Mouse (Mus musculus): ENCODE results near the gene Sox18. TPM values are rescaled to one million over a fixed set of nuclear protein-coding genes. Genes with fewer than 3 reads are reported as not detected.

Sox18 gene
- polyA plus RNA-seq, 1 experiment from 2014 or later: 32.0 TPM

DNA sequence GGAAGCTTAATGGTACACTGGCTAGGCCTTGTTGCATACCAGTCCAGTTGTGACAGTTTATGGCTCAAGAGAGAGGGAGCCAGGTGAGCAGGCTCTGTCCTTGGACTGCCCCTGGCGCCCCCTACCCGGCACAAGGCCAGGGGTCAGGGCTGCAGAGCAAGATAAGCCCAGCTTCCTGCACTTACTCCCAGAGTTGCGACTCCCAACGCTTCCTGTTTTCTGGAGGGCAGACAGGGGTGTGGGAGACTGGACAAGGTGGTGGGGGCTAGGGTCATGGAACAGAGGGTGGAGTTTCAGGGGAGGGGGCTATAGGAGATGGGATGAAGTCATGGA is 8.2 kb downstream of the Sox18 start:
- Histone ChIP-seq H3K4me2 (no peak overlapping the region), H3K27me3 (replicated peaks) (peaks cover 1% of the 10 kb centered on the region; the same call in 1 of the 2 replicates), H3K4me3 (replicated peaks) (no peak overlapping the region), H3K9ac (no peak overlapping the region), H3K4me1 (no peaks in the 10 kb centered on the region), H3K36me3 (no peaks in the 10 kb centered on the region), H3K9me3 (no peaks in the 10 kb centered on the region), H3K27ac (peak overlapping the region; percentile 3)
- WGBS: 10% methylated on average over 4 of the region's 4 CpGs
- 0 out of 2 replicates have a peak, but pooled peaks have one; percentile 8 for ATAC-seq (ENCODE audit: insufficient read depth, low FRiP score, low read depth)

DNA sequence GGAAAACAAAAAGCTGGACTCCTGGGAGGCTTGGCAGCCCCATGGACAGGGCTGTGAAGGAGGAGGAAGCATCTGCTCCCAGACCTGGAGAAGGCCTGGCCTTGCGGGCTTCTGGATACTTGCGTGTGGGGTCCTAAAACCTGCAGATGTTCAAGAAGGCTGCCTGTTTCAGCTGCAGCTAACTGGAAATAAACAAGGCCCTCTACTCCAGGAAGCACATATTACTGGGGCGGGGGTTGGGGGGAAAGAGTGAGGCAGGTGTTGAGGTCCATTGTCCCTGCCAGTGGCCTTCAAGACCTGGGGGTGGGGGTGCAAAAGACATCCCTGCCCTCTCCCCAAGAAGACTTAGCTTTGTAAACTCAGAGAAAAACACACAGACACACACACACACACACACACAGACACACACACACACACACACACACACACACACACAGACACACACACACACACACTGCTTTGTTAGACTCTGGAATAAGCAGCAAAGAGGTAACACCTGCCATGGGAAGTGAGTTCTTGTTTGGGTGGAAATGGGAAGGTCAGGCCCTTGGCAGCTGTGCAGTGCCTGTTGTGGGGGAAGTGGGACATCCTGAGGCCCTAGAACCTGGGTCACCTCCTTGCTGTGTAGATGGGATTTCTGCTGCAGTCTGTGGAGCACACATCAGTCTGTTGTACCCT is 8.7 kb downstream of the Sox18 start:
- 78% methylated on average over 3 of the region's 3 CpGs for WGBS

DNA sequence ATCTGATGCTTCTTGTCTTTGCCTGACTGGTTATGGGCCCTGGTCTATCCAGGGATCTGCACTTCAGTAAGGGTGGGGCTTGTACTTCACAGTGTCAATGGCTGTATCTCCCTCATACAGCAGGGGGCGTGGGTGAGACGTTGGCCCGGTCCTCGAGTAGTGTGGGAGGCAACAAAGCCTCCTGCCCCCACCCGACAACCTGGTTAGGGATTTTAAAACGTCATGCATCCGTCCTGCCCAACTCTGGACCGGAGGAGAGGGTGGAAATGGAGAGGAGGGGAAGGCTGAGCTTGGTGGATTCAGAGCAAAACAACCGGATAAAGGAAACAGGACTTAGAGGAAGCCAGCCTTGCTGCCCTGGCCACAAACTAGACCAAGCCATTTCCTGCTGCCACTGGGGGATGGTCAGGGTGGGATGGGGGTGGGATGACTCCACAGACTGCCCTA is 11.8 kb downstream of the Sox18 start:
- ATAC-seq (ENCODE audit: insufficient read depth, low FRiP score, low read depth): peak; percentile 75; the same call in 1 of the 2 replicates
- WGBS: 9% methylated on average over 9 of the region's 9 CpGs
- no peak overlapping the region for H3K9ac ChIP-seq
- H3K4me3 ChIP-seq (replicated peaks): no peak overlapping the region
- peaks cover 3% of the 10 kb centered on the region; the same call in 1 of the 2 replicates for H3K36me3 ChIP-seq
- 0 out of 2 replicates have a peak overlapping the region, but pooled peaks have one; percentile 31 for H3K27ac ChIP-seq
- no peaks in the 10 kb centered on the region for H3K27me3 ChIP-seq (replicated peaks)
- H3K9me3 ChIP-seq: no peaks in the 10 kb centered on the region
- no peak overlapping the region for H3K4me2 ChIP-seq
- H3K4me1 ChIP-seq: no peaks in the 10 kb centered on the region; the same call in 1 of the 2 replicates

More for the DNA sequence above, 8.7 kb downstream of the Sox18 start:
- Histone ChIP-seq H3K9me3 (no peaks in the 10 kb centered on the region), H3K4me2 (no peak overlapping the region), H3K27ac (peak overlapping the region; percentile 11; the same call in 1 of the 2 replicates), H3K36me3 (no peaks in the 10 kb centered on the region), H3K9ac (no peak overlapping the region), H3K4me1 (no peaks in the 10 kb centered on the region), H3K27me3 (replicated peaks) (no peaks in the 10 kb centered on the region), H3K4me3 (replicated peaks) (no peak overlapping the region)
- peak; percentile 47; the same call in 1 of the 2 replicates for ATAC-seq (ENCODE audit: insufficient read depth, low FRiP score, low read depth)

DNA sequence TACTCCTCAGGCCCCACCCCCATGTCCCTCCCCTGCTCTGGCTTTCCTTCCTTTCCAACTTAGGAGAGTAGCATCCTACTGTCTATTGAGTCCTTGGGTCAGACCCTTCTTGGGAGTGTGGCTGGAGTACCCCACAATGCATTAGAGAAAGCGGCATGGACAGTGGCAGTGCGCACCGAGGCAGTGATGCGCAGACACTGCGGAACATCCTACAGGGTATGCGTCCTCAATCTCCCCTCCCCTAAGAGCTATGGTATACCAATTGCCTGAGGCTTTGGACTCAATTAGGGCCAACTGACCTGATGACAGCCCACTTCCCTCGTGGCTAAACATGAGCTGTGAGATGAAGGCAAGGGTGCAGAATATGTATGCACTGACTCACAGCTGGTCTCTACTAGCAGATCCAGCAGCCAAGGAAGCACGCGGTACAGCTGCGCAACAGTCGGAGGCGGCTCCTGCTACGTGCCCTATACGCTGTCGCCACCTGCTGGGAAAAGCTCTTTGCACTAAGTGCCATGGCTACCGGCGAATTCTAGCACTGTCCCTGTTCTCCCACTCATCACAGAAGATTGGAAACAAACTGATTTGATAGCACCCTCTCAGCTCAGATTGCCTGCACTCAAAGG is 12.4 kb downstream of the Sox18 start:
- Histone ChIP-seq H3K27ac (no peak overlapping the region), H3K4me2 (no peak overlapping the region), H3K36me3 (peaks cover 7% of the 10 kb centered on the region; the same call in 1 of the 2 replicates), H3K4me1 (no peaks in the 10 kb centered on the region; the same call in 1 of the 2 replicates), H3K9ac (no peak overlapping the region), H3K4me3 (replicated peaks) (no peak overlapping the region), H3K27me3 (replicated peaks) (no peaks in the 10 kb centered on the region), H3K9me3 (no peaks in the 10 kb centered on the region)
- WGBS: 40% methylated on average over 17 of the region's 17 CpGs
- no peak for ATAC-seq (ENCODE audit: insufficient read depth, low FRiP score, low read depth)

DNA sequence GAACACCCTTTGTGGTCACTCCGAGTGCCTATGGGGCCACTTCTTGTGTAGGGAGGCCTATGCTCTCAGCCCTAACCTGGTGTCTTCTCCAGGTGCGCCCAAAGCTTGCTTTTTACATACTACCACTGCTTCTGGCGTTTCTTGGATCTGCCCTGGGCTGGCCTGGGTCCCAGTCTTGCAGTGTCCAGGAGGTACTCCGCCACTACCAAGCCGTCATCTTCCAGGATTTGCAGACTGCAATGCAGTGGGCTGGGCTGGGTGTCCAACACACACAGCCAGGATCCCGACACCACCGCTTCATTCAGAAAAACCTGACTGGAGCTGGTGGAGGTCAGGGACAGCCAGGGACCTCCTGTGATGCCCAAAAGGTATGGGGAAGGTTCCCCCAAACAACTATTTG is 12.9 kb downstream of the Sox18 start:
- H3K4me3 ChIP-seq (replicated peaks): no peak overlapping the region
- H3K9ac ChIP-seq: no peak overlapping the region
- H3K9me3 ChIP-seq: no peaks in the 10 kb centered on the region
- H3K4me2 ChIP-seq: no peak overlapping the region
- no peak for ATAC-seq (ENCODE audit: insufficient read depth, low FRiP score, low read depth)
- peaks cover 10% of the 10 kb centered on the region; the same call in 1 of the 2 replicates for H3K36me3 ChIP-seq
- H3K27me3 ChIP-seq (replicated peaks): no peaks in the 10 kb centered on the region
- no peak overlapping the region for H3K27ac ChIP-seq
- WGBS: 84% methylated on average over 7 of the region's 7 CpGs
- H3K4me1 ChIP-seq: no peaks in the 10 kb centered on the region; the same call in 1 of the 2 replicates

DNA sequence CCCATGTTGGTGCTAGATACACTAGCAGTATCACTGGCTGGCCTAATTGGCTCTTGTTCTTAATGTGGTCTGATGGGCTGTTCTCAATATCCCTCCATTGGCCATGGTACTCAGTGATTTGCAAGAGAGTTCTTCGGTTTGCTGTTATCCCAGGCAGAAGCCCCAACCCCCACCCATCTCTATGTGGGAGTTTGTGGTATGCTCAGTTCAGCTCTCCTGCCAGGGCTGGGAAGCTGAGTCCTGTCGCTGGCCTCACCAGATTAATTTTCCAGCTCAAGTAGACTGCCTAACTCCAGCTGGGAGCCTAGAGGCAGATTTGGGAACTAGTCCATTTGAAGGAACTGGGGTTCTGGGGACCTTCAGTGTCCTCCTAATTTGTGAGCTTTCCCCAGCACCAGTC is 14.0 kb downstream of the Sox18 start:
- Histone ChIP-seq H3K4me1 (no peaks in the 10 kb centered on the region; the same call in 1 of the 2 replicates), H3K9ac (no peak overlapping the region), H3K9me3 (no peaks in the 10 kb centered on the region), H3K27ac (no peak overlapping the region), H3K36me3 (peaks cover 21% of the 10 kb centered on the region), H3K4me2 (no peak overlapping the region), H3K27me3 (replicated peaks) (no peaks in the 10 kb centered on the region), H3K4me3 (replicated peaks) (no peak overlapping the region)
- no peak for ATAC-seq (ENCODE audit: insufficient read depth, low FRiP score, low read depth)
- 71% methylated on average over 2 of the region's 2 CpGs for WGBS

DNA sequence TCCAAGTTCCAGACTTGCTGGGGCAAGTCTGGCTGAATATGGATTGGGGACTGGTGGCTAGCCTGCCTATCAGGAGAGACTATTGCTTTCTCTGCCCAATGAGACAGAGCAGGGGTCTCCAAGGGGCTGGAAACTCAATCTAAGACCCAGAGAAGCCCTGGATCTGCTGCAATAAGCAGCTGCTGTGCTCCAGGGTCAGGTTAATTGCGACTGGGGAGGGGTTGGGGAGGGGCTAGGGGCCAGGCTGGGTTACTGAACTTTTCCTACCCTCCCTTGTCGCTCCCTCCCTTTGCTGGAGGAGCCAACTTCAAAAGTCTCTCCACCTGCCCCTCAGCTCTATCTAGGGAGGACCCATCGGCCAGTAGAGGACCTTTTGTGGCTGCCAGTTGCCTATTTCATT is 14.7 kb downstream of the Sox18 start, which contains the start of gene Gm29797:
Gene Gm29797 (plus strand): TSS at position 301 of the 400 bp plus-strand sequence.
- WGBS: 59% methylated on average over 3 of the region's 3 CpGs
- no peak within 1 kb of the TSS for H3K27ac ChIP-seq
- no peaks in the 10 kb centered on the region; the same call in 1 of the 2 replicates for H3K4me1 ChIP-seq
- no peak within 1 kb of the TSS for H3K4me3 ChIP-seq (replicated peaks)
- no peak within 1 kb of the TSS for H3K4me2 ChIP-seq
- no peak for ATAC-seq (ENCODE audit: insufficient read depth, low FRiP score, low read depth)
- H3K9me3 ChIP-seq: no peaks in the 10 kb centered on the region
- no peak within 1 kb of the TSS for H3K9ac ChIP-seq
- H3K36me3 ChIP-seq: peaks cover 26% of the 10 kb centered on the region
- H3K27me3 ChIP-seq (replicated peaks): no peaks in the 10 kb centered on the region

DNA sequence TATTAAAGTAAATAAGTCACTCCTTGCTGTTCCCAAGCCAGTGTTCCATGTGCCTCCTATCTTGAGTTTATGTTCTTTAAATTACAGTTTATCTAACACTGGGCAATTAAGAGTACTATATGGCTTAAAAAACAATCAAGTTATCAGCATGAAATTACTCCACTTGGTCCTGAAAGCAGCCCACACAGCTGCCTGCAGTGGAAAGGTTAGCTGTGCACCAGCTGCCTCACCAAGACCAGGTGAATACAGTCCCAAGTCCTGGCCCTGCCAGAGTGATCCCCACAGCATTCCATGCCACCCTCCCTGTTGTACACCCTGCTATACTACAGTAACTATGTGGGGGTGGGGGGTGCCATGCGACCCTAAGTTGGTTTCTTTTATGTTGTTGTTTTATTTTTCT is 17.9 kb downstream of the Sox18 start:
- H3K36me3 ChIP-seq: peaks cover 51% of the 10 kb centered on the region
- no peak overlapping the region for H3K4me2 ChIP-seq
- ATAC-seq (ENCODE audit: insufficient read depth, low FRiP score, low read depth): 0 out of 2 replicates have a peak, but pooled peaks have one; percentile 37
- no peak overlapping the region for H3K4me3 ChIP-seq (replicated peaks)
- H3K9ac ChIP-seq: no peak overlapping the region
- H3K9me3 ChIP-seq: no peaks in the 10 kb centered on the region
- H3K27ac ChIP-seq: no peak overlapping the region
- whole genome bisulfite sequencing: 72% methylated on average over 1 of the region's 1 CpGs
- H3K27me3 ChIP-seq (replicated peaks): no peaks in the 10 kb centered on the region
- no peaks in the 10 kb centered on the region; the same call in 1 of the 2 replicates for H3K4me1 ChIP-seq

DNA sequence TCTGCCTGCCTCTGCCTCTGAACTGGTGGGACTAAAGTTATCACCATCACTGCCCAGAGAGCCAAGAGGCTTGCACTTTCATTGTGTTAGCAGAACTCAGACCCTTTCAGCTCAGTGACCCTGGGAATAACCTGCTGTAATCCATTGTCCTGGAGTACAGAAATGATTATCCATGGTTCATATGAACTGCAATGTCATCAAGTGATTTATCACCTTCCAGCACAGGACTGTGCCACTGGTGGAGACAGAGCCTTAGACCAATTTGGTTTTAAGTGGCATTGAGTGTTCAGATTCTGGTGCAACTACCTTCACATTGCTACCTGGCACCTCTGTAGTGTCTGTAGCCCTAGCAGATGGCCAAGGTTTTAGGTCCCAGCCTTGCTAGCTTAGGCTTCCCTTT is 18.4 kb downstream of the Sox18 start:
- H3K27ac ChIP-seq: no peak overlapping the region
- no peak for ATAC-seq (ENCODE audit: insufficient read depth, low FRiP score, low read depth)

DNA sequence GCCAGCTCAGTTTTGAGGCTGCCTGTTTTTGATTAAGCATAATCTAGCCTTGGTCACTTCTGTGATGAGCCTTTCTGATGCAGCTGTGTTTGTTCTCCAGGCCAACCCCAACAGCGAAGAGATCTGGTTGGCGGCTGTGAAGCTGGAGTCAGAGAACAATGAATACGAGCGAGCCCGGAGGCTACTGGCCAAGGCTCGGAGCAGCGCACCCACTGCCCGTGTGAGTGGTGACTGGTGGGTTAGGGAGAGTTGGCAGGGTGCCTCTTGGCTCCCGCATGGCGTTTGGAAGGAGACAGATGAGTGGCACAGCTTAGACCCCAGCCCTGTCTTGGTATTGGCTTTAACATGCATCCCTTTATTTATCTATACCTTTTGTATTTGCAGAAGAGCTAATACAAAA is 22.5 kb downstream of the Sox18 start:
- ATAC-seq (ENCODE audit: insufficient read depth, low FRiP score, low read depth): no peak
- Histone ChIP-seq H3K36me3 (peaks cover 63% of the 10 kb centered on the region), H3K27me3 (replicated peaks) (no peaks in the 10 kb centered on the region), H3K27ac (no peak overlapping the region), H3K9me3 (no peaks in the 10 kb centered on the region), H3K4me1 (no peaks in the 10 kb centered on the region), H3K4me3 (replicated peaks) (no peak overlapping the region), H3K4me2 (no peak overlapping the region), H3K9ac (no peak overlapping the region)
- 93% methylated on average over 10 of the region's 10 CpGs for WGBS

More for the DNA sequence above, 18.4 kb downstream of the Sox18 start:
- Histone ChIP-seq H3K9me3 (no peaks in the 10 kb centered on the region), H3K4me1 (no peaks in the 10 kb centered on the region; the same call in 1 of the 2 replicates), H3K27me3 (replicated peaks) (no peaks in the 10 kb centered on the region), H3K36me3 (peaks cover 55% of the 10 kb centered on the region), H3K4me3 (replicated peaks) (no peak overlapping the region), H3K9ac (no peak overlapping the region), H3K4me2 (no peak overlapping the region)

DNA sequence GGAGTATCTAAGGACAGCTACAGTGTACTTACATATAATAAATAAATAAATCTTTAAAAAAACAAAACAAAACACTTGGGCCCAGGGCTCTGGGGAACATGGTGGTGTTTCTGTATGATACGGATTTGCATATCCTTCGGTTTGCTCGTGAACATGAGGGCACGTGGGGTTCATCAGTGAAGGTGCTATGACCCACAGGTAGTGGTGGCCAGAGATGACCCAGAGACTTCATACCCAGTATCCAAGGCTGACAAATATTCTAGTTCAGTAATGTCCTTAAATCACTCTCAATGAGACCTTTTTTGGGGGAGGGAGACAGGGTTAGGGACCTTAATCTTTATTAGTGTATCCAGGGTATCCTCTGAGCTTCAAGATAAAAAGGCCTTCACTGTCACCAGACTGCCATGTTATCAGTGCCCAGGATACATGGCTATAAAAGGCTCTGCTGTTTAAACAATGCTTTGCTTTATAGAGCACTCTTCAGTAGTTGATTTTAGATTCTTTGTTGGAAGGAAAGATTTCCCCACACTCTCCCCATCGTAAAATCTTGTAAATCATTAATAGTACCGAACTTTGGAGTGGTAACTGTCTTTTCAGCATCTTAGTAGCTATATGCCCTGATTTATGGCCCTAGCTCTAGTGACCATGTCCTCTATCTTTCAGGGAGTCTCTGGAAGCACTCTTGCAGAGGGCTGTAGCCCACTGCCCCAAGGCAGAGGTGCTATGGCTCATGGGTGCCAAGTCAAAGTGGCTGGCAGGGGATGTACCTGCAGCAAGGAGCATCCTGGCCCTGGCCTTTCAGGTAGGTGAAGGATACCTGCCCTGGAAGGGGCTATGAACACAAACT is 24.6 kb downstream of the Sox18 start:
- no peak overlapping the region for H3K27ac ChIP-seq
- 85% methylated on average over 6 of the region's 6 CpGs for WGBS

More for the DNA sequence above, 24.6 kb downstream of the Sox18 start:
- no peak overlapping the region for H3K4me2 ChIP-seq
- no peaks in the 10 kb centered on the region for H3K4me1 ChIP-seq
- H3K9ac ChIP-seq: no peak overlapping the region
- no peak overlapping the region for H3K4me3 ChIP-seq (replicated peaks)
- H3K27me3 ChIP-seq (replicated peaks): no peaks in the 10 kb centered on the region
- H3K36me3 ChIP-seq: peaks cover 45% of the 10 kb centered on the region
- no peak for ATAC-seq (ENCODE audit: insufficient read depth, low FRiP score, low read depth)
- H3K9me3 ChIP-seq: no peaks in the 10 kb centered on the region
